Mouse (Mus musculus): Measurements from ENCODE around the gene Thyn1. TPM values are rescaled to one million over a fixed set of nuclear protein-coding genes. Genes with fewer than 3 reads are reported as not detected.

Thyn1 gene
- polyA plus RNA-seq, 1 experiment from 2014 or later: 151 TPM

DNA sequence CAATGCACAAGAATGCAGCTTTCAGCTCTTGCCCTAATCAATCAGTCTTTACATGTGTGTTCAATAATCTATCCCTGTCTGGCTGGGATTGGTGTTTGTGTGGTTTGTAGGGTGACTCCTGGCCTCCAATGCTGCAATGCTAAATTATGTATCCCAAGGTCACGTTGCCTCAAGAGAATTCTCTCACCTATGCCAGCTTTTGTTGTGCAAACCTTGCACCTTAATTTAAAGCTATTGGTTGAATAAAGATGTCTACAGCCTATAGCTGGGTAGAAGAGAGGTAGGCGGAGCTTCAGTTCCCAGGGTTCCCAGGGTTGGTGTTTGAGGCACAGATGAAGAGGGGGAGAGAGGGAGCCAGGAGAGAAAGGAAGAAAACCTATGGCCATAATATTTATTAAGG is 2.0 kb upstream of the Thyn1 start:
- no peak overlapping the region for H3K4me2 ChIP-seq (replicated peaks; ENCODE audit: low read depth, low read length)
- no peak overlapping the region for H3K4me3 ChIP-seq (ENCODE audit: low read length)
- H3K36me3 ChIP-seq (ENCODE audit: insufficient read depth, low read length): no peaks in the 10 kb centered on the region
- no peak overlapping the region for H3K27ac ChIP-seq (ENCODE audit: low read length)
- no peaks in the 10 kb centered on the region for H3K27me3 ChIP-seq (ENCODE audit: insufficient read depth, low read length)
- H3K4me1 ChIP-seq (ENCODE audit: insufficient read depth, low read length): peaks cover 22% of the 10 kb centered on the region
- no peak for ATAC-seq (ENCODE audit: low FRiP score, low TSS enrichment)
- no peak overlapping the region for H3K9ac ChIP-seq (replicated peaks; ENCODE audit: low read length)
- 94% methylated on average over 2 of the region's 2 CpGs for WGBS
- no peaks in the 10 kb centered on the region for H3K9me3 ChIP-seq (ENCODE audit: low read length)

DNA sequence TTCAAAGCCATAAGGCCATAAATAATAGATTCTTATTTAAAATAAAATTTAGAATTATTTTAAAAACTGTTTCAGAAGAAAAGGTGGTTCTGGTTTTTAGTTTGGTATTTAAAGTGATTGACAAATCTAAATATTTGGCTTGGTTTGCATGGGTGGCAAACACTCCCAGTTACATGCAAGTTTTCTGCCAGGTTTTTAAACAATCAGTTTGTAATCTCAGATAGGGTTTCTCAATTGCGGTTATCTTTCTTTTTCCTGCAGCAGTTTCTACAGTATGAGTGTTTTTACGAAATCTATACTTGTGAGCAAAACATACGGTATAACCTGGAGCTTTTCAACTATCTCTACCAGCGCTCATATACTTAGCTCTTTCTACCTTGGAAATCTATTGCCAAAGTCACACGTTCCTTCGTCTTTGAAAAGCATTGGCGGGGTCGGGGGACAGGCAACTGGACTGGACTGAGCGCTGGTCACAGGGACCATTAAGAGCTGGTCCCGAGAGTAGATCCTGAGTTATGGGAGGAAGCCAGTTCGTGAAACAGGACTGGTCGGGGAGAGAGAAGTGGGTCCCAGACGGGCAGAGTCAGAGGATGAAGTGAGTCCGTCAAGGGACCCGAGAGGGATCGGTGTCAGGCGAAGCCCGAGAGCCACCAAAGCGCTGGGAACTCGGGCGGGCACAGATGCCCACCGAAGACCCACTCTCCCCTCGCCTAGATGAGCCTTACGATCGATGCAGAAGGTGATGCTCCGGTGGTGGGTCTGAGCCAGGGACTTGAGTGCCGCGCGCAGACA is 645 bp upstream of the Thyn1 start:
- Histone ChIP-seq H3K27ac (ENCODE audit: low read length) (peak overlapping the region; percentile 70), H3K4me1 (ENCODE audit: insufficient read depth, low read length) (peaks cover 22% of the 10 kb centered on the region), H3K9ac (replicated peaks; ENCODE audit: low read length) (peak overlapping the region; percentile 90), H3K36me3 (ENCODE audit: insufficient read depth, low read length) (peaks cover 9% of the 10 kb centered on the region; the same call in 1 of the 2 replicates), H3K9me3 (ENCODE audit: low read length) (no peaks in the 10 kb centered on the region), H3K4me2 (replicated peaks; ENCODE audit: low read depth, low read length) (peak overlapping the region; percentile 82), H3K27me3 (ENCODE audit: insufficient read depth, low read length) (no peaks in the 10 kb centered on the region), H3K4me3 (ENCODE audit: low read length) (peak overlapping the region; percentile 76)
- ATAC-seq (ENCODE audit: low FRiP score, low TSS enrichment): peak; percentile 69
- WGBS: 1% methylated on average over 29 of the region's 29 CpGs

DNA sequence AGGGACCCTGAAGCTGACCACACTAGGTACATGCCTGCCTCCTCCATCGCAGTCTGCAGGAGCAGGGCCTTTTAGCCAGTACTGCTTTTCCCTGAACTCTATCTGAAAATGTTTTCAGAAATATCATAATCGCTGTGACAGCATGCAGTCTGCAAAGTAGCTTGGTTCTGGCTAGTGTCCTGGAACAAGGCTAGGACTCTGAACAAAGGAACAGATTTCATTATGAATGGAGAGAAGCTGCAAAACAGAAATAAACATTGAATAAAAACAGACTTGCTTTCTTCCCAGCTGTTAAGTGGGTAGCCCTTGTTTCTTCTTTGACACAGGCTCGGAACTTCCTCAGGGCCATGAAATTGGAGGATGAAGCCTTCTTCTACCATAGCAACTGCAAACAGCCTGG is 5.7 kb downstream of the Thyn1 start:
- Histone ChIP-seq H3K27me3 (ENCODE audit: insufficient read depth, low read length) (no peaks in the 10 kb centered on the region), H3K4me3 (ENCODE audit: low read length) (no peak overlapping the region), H3K9ac (replicated peaks; ENCODE audit: low read length) (no peak overlapping the region), H3K4me2 (replicated peaks; ENCODE audit: low read depth, low read length) (no peak overlapping the region), H3K27ac (ENCODE audit: low read length) (no peak overlapping the region), H3K4me1 (ENCODE audit: insufficient read depth, low read length) (peaks cover 13% of the 10 kb centered on the region), H3K9me3 (ENCODE audit: low read length) (no peaks in the 10 kb centered on the region), H3K36me3 (ENCODE audit: insufficient read depth, low read length) (peaks cover 58% of the 10 kb centered on the region)
- ATAC-seq (ENCODE audit: low FRiP score, low TSS enrichment): no peak
- WGBS: 87% methylated on average over 3 of the region's 3 CpGs

DNA sequence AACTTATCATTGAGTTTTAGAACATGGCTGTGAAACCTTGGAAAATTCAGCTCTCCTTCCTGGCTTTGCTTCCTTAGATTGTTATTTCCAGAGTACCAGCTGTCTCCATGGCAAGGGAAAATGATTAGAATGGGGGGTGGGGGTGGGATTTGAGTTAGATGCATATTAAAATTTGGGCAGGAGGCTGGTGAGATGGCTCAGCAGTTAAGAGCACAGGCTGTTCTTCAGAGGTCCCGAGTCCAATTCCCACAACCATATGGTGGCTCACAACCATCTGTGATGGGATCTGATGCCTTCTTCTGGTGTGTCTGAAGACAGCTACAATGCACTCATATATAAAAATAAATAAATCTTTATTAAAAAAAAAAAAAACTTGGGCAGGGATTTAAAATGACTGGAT is 6.4 kb downstream of the Thyn1 start:
- ATAC-seq (ENCODE audit: low FRiP score, low TSS enrichment): no peak
- H3K36me3 ChIP-seq (ENCODE audit: insufficient read depth, low read length): peaks cover 64% of the 10 kb centered on the region

DNA sequence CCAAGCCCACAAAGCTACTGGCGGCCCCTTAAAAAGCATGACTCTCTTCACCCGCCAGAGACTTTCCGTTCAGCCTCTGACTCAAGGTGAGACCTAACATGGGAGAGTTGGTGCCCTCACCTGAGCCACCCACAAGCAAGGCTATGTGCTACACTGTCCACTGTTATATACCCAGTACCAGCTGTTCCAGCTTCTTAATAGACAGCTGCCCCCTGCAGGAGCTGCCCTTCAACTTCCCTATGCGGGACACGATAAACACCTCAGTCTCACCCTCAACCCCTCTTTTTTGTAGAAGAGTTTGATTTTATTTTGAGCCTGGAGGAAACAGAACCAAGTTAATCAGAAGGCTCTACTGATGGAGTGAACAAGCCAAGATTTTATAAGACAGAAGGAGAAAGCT is 7.4 kb downstream of the Thyn1 start:
- Histone ChIP-seq H3K27ac (ENCODE audit: low read length) (no peak overlapping the region), H3K9ac (replicated peaks; ENCODE audit: low read length) (no peak overlapping the region), H3K4me1 (ENCODE audit: insufficient read depth, low read length) (no peaks in the 10 kb centered on the region), H3K4me2 (replicated peaks; ENCODE audit: low read depth, low read length) (no peak overlapping the region), H3K4me3 (ENCODE audit: low read length) (no peak overlapping the region), H3K9me3 (ENCODE audit: low read length) (no peaks in the 10 kb centered on the region), H3K36me3 (ENCODE audit: insufficient read depth, low read length) (peaks cover 68% of the 10 kb centered on the region), H3K27me3 (ENCODE audit: insufficient read depth, low read length) (no peaks in the 10 kb centered on the region)
- WGBS: 85% methylated on average over 5 of the region's 5 CpGs
- ATAC-seq (ENCODE audit: low FRiP score, low TSS enrichment): peak; percentile 49; the same call in 1 of the 2 replicates

More for the DNA sequence above, 6.4 kb downstream of the Thyn1 start:
- Histone ChIP-seq H3K27me3 (ENCODE audit: insufficient read depth, low read length) (no peaks in the 10 kb centered on the region), H3K27ac (ENCODE audit: low read length) (no peak overlapping the region), H3K9ac (replicated peaks; ENCODE audit: low read length) (no peak overlapping the region), H3K9me3 (ENCODE audit: low read length) (no peaks in the 10 kb centered on the region), H3K4me2 (replicated peaks; ENCODE audit: low read depth, low read length) (no peak overlapping the region), H3K4me1 (ENCODE audit: insufficient read depth, low read length) (peaks cover 6% of the 10 kb centered on the region; the same call in 1 of the 2 replicates), H3K4me3 (ENCODE audit: low read length) (no peak overlapping the region)
- 90% methylated on average over 1 of the region's 1 CpGs for WGBS

DNA sequence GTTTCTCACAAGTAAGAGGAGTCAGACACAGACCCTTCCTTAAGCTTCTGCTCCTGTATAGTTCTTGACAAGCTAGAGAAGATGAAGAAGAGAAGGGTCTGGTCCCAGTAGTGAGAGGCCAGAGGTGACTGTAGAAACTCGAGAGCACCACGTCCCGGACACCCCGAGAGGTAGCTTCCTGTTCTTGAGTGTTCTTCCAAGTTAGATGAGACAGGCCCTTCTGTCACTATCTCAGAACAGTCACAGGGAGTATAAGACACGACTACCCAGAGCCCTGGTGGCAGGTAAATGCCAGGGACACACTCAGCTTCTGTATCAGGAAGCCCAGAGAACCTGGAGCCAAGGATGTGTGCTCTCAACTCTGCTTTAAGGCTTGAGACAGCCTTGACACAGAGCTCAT is 9.7 kb downstream of the Thyn1 start:
- Histone ChIP-seq H3K36me3 (ENCODE audit: insufficient read depth, low read length) (peaks cover 71% of the 10 kb centered on the region), H3K4me2 (replicated peaks; ENCODE audit: low read depth, low read length) (no peak overlapping the region), H3K4me1 (ENCODE audit: insufficient read depth, low read length) (no peaks in the 10 kb centered on the region), H3K27ac (ENCODE audit: low read length) (no peak overlapping the region), H3K9ac (replicated peaks; ENCODE audit: low read length) (no peak overlapping the region), H3K27me3 (ENCODE audit: insufficient read depth, low read length) (no peaks in the 10 kb centered on the region), H3K4me3 (ENCODE audit: low read length) (no peak overlapping the region), H3K9me3 (ENCODE audit: low read length) (no peaks in the 10 kb centered on the region)
- ATAC-seq (ENCODE audit: low FRiP score, low TSS enrichment): no peak
- WGBS: 78% methylated on average over 5 of the region's 5 CpGs

DNA sequence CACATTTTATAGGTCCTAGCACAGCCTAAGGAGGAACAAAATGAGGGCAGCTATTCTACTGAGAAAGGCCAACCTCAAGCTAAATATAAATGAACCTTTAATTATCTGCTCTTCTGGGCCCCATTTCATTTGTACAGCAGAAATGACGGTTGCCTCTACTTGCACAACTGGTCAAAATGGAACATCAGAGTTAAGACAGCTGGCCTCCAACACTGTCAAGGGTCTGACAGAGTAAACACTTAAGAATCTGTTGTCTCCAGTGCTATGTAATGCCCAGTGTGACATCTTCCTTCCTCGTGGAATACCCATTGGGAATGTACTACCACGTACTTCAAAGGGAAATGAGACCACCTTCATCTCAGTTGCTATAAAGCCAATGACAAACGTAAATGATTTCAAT is 12.1 kb downstream of the Thyn1 start:
- H3K9ac ChIP-seq (replicated peaks; ENCODE audit: low read length): no peak overlapping the region
- H3K27ac ChIP-seq (ENCODE audit: low read length): no peak overlapping the region
- H3K27me3 ChIP-seq (ENCODE audit: insufficient read depth, low read length): no peaks in the 10 kb centered on the region
- H3K36me3 ChIP-seq (ENCODE audit: insufficient read depth, low read length): peaks cover 69% of the 10 kb centered on the region
- no peak for ATAC-seq (ENCODE audit: low FRiP score, low TSS enrichment)
- H3K4me1 ChIP-seq (ENCODE audit: insufficient read depth, low read length): no peaks in the 10 kb centered on the region
- WGBS: 90% methylated on average over 4 of the region's 4 CpGs
- no peak overlapping the region for H3K4me3 ChIP-seq (ENCODE audit: low read length)
- H3K4me2 ChIP-seq (replicated peaks; ENCODE audit: low read depth, low read length): no peak overlapping the region
- H3K9me3 ChIP-seq (ENCODE audit: low read length): no peaks in the 10 kb centered on the region

DNA sequence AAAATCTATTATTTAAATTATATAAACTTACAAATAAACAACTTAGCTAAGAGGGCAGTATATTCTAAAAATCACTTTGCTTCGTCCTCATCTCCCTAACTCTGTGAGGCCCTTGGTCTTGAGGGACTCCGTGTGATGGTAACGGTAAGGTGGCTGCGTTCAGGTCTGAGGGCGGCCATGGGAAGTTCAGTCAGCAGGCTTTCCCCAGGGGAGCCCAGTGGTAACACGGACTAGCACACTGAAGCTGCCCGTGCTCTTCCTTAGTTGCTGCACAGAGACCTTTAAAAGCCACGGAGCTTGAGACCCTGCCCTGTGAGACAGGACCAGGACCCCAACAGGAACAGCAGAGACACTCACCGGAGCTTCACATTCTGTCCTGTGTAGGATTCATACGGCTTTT is 19.5 kb downstream of the Thyn1 start:
- H3K9ac ChIP-seq (replicated peaks; ENCODE audit: low read length): no peak overlapping the region
- H3K4me3 ChIP-seq (ENCODE audit: low read length): no peak overlapping the region
- no peaks in the 10 kb centered on the region for H3K27me3 ChIP-seq (ENCODE audit: insufficient read depth, low read length)
- H3K36me3 ChIP-seq (ENCODE audit: insufficient read depth, low read length): peaks cover 46% of the 10 kb centered on the region
- no peaks in the 10 kb centered on the region for H3K9me3 ChIP-seq (ENCODE audit: low read length)
- H3K4me1 ChIP-seq (ENCODE audit: insufficient read depth, low read length): no peaks in the 10 kb centered on the region
- H3K27ac ChIP-seq (ENCODE audit: low read length): no peak overlapping the region
- WGBS: 96% methylated on average over 10 of the region's 10 CpGs
- no peak overlapping the region for H3K4me2 ChIP-seq (replicated peaks; ENCODE audit: low read depth, low read length)
- no peak for ATAC-seq (ENCODE audit: low FRiP score, low TSS enrichment)

DNA sequence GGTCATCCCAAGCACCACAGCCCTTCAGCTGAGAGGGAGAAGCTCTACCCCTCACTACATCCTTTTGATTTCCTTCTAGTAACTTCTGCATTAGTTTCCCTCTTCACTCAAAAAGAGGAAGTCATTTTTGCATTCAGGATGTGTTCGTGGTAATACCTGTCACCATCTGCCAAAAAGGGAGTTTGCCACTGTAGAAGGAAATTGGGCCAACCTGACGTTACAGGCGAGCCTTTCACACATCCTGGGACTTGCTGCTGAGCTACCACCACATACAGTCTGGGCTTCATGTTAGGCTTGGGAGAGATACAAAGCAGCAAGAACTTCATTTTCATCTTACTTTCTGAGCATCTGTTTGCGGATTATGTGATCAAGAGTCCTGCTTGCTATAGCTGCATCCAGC is 24.2 kb downstream of the Thyn1 start:
- Histone ChIP-seq H3K4me1 (ENCODE audit: insufficient read depth, low read length) (peaks cover 22% of the 10 kb centered on the region), H3K27me3 (ENCODE audit: insufficient read depth, low read length) (no peaks in the 10 kb centered on the region), H3K9ac (replicated peaks; ENCODE audit: low read length) (no peak overlapping the region), H3K4me3 (ENCODE audit: low read length) (no peak overlapping the region), H3K36me3 (ENCODE audit: insufficient read depth, low read length) (peaks cover 11% of the 10 kb centered on the region), H3K27ac (ENCODE audit: low read length) (no peak overlapping the region), H3K4me2 (replicated peaks; ENCODE audit: low read depth, low read length) (no peak overlapping the region), H3K9me3 (ENCODE audit: low read length) (no peaks in the 10 kb centered on the region)
- ATAC-seq (ENCODE audit: low FRiP score, low TSS enrichment): no peak
- 90% methylated on average over 4 of the region's 4 CpGs for WGBS

DNA sequence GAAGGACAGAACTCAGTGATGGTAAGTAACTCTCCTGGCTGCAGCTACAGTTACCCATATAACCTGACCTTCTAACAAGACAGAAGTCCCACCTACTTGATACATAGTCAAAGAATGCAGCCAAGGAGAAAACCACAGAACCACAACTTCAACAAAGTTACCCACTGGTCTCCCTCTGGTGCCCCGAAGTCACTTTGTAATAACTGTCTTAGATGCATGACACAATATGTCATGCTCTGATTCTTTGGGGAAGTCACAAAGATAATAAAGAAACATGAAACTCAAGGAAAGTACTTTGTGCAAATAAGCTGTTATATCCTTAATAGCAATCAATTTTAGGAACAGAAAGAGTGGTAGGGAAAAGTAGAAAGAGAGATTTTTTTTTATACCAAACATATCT is 27.2 kb downstream of the Thyn1 start:
- H3K4me2 ChIP-seq (replicated peaks; ENCODE audit: low read depth, low read length): no peak overlapping the region
- H3K27me3 ChIP-seq (ENCODE audit: insufficient read depth, low read length): no peaks in the 10 kb centered on the region
- no peak overlapping the region for H3K9ac ChIP-seq (replicated peaks; ENCODE audit: low read length)
- 54% methylated on average over 1 of the region's 1 CpGs for WGBS
- no peak overlapping the region for H3K27ac ChIP-seq (ENCODE audit: low read length)
- H3K36me3 ChIP-seq (ENCODE audit: insufficient read depth, low read length): peaks cover under 1% of the 10 kb centered on the region; the same call in 1 of the 2 replicates
- H3K9me3 ChIP-seq (ENCODE audit: low read length): no peaks in the 10 kb centered on the region
- no peak for ATAC-seq (ENCODE audit: low FRiP score, low TSS enrichment)
- no peak overlapping the region for H3K4me3 ChIP-seq (ENCODE audit: low read length)
- peaks cover 28% of the 10 kb centered on the region for H3K4me1 ChIP-seq (ENCODE audit: insufficient read depth, low read length)
